ENCODE assay signal across 9 mouse cellular contexts in genomic region chr5:148332622-148332974, GRCm38 (mm10).
A peak's percentile ranks its signal among the peaks of the same experiment; 100 is the strongest.
DNase-seq lines count a peak whose midpoint lies in the region; ATAC-seq lines count a peak whose summit lies in the region.
"Had no signal": no experiment of that assay in that cellular context is flagged by ENCODE, and none has a peak within 500 bp of the region (broad histone marks: within the 10 kb centered on the region; RNA-seq: fewer than 3 reads in every experiment).

No protein-coding gene starts in this region.

- peak; percentile 69; the same call in 1 of the 2 replicates for ATAC-seq in embryonic facial prominence, embryonic 12.5 days (ENCODE audit: insufficient number of reproducible peaks, insufficient read depth, low FRiP score, low TSS enrichment)
- ATAC-seq in heart, embryonic 11.5 days (replicated peaks; ENCODE audit: insufficient number of reproducible peaks, low FRiP score, low TSS enrichment): 0 out of 2 replicates have a peak, but pooled peaks have one; percentile 58
- peak; percentile 83 for ATAC-seq in kidney, embryonic 14.5 days (ENCODE audit: low FRiP score, low TSS enrichment)
- peak; percentile 40; the same call in 1 of the 2 replicates for ATAC-seq in limb, embryonic 15.5 days (ENCODE audit: insufficient number of reproducible peaks, low FRiP score, low TSS enrichment, low read depth)
- ATAC-seq in monocyte, adult 5-6 weeks (replicated peaks; ENCODE audit: insufficient number of reproducible peaks, low FRiP score, low TSS enrichment, poor library complexity, severe bottlenecking): peak; percentile 64

- no peak overlapping the region for H3K4me2 ChIP-seq in embryonic facial prominence, embryonic 12.5 days (replicated peaks)
- H3K4me2 ChIP-seq in heart, embryonic 11.5 days: no peak overlapping the region
- no peak overlapping the region for H3K4me2 ChIP-seq in kidney, embryonic 14.5 days (replicated peaks; ENCODE audit: low read depth, low read length)
- no peak overlapping the region for H3K4me2 ChIP-seq in limb, embryonic 15.5 days
- H3K4me2 ChIP-seq: embryonic facial prominence, embryonic 13.5 days had no signal

- no peak overlapping the region for H3K27ac ChIP-seq in embryonic facial prominence, embryonic 12.5 days
- no peak overlapping the region for H3K27ac ChIP-seq in heart, embryonic 11.5 days (ENCODE audit: low read depth, low read length)
- H3K27ac ChIP-seq in kidney, embryonic 14.5 days (ENCODE audit: low read depth, low read length): no peak overlapping the region
- no peak overlapping the region for H3K27ac ChIP-seq in limb, embryonic 15.5 days
- H3K27ac ChIP-seq: embryonic facial prominence, embryonic 13.5 days had no signal

- 29% methylated on average over 8 of the region's 8 CpGs for whole genome bisulfite sequencing in embryonic facial prominence, embryonic 12.5 days
- WGBS in heart, embryonic 11.5 days (ENCODE audit: insufficient replicate concordance): 27% methylated on average over 8 of the region's 8 CpGs
- WGBS in kidney, embryonic 14.5 days: 43% methylated on average over 8 of the region's 8 CpGs
- 40% methylated on average over 8 of the region's 8 CpGs for WGBS in limb, embryonic 15.5 days

- no peaks in the 10 kb centered on the region; the same call in 1 of the 2 replicates for H3K36me3 ChIP-seq in embryonic facial prominence, embryonic 12.5 days
- peaks cover 8% of the 10 kb centered on the region for H3K36me3 ChIP-seq in heart, embryonic 11.5 days (ENCODE audit: control insufficient read depth, insufficient read depth, low read length)
- H3K36me3 ChIP-seq in kidney, embryonic 14.5 days (ENCODE audit: control insufficient read depth, insufficient read depth, low read length): peaks cover 29% of the 10 kb centered on the region
- peaks cover 36% of the 10 kb centered on the region for H3K36me3 ChIP-seq in limb, embryonic 15.5 days

- H3K27me3 ChIP-seq in embryonic facial prominence, embryonic 12.5 days: no peaks in the 10 kb centered on the region
- H3K27me3 ChIP-seq in heart, embryonic 11.5 days (ENCODE audit: control insufficient read depth, insufficient read depth, low read length): no peaks in the 10 kb centered on the region
- H3K27me3 ChIP-seq in kidney, embryonic 14.5 days (ENCODE audit: control insufficient read depth, insufficient read depth, low read length): no peaks in the 10 kb centered on the region
- H3K27me3 ChIP-seq in limb, embryonic 15.5 days: no peaks in the 10 kb centered on the region
- H3K27me3 ChIP-seq: embryonic facial prominence, embryonic 13.5 days had no signal

- DNase-seq in B cell, adult 2 months: peak; percentile 72 to 73
- peak; percentile 82 for DNase-seq in adrenal gland, postnatal 14 days
- DNase-seq in spleen, postnatal 36 days (ENCODE audit: low spot score in 2 of 2): peak; percentile 54 to 63

- H3K4me3 ChIP-seq in embryonic facial prominence, embryonic 12.5 days: no peak overlapping the region
- H3K4me3 ChIP-seq in heart, embryonic 11.5 days (ENCODE audit: low read depth, low read length): no peak overlapping the region
- H3K4me3 ChIP-seq in kidney, embryonic 14.5 days (ENCODE audit: low read length): no peak overlapping the region
- no peak overlapping the region for H3K4me3 ChIP-seq in limb, embryonic 15.5 days
- H3K4me3 ChIP-seq: embryonic facial prominence, embryonic 13.5 days had no signal

- H3K9me3 ChIP-seq in embryonic facial prominence, embryonic 12.5 days: no peaks in the 10 kb centered on the region
- no peaks in the 10 kb centered on the region for H3K9me3 ChIP-seq in heart, embryonic 11.5 days (replicated peaks; ENCODE audit: control insufficient read depth, low read length)
- no peaks in the 10 kb centered on the region for H3K9me3 ChIP-seq in kidney, embryonic 14.5 days (ENCODE audit: control insufficient read depth, low read length)
- no peaks in the 10 kb centered on the region for H3K9me3 ChIP-seq in limb, embryonic 15.5 days
- H3K9me3 ChIP-seq: embryonic facial prominence, embryonic 13.5 days had no signal

- H3K9ac ChIP-seq in embryonic facial prominence, embryonic 12.5 days: no peak overlapping the region
- H3K9ac ChIP-seq in heart, embryonic 11.5 days (ENCODE audit: low read depth, low read length): no peak overlapping the region
- no peak overlapping the region for H3K9ac ChIP-seq in kidney, embryonic 14.5 days (ENCODE audit: low read depth, low read length)
- no peak overlapping the region for H3K9ac ChIP-seq in limb, embryonic 15.5 days
- H3K9ac ChIP-seq: embryonic facial prominence, embryonic 13.5 days had no signal

- no peaks in the 10 kb centered on the region for H3K4me1 ChIP-seq in embryonic facial prominence, embryonic 12.5 days
- H3K4me1 ChIP-seq in heart, embryonic 11.5 days (ENCODE audit: control insufficient read depth, insufficient read depth, low read length): peaks cover 12% of the 10 kb centered on the region
- no peaks in the 10 kb centered on the region for H3K4me1 ChIP-seq in kidney, embryonic 14.5 days (ENCODE audit: control insufficient read depth, insufficient read depth, low read length)
- no peaks in the 10 kb centered on the region for H3K4me1 ChIP-seq in limb, embryonic 15.5 days
